Mouse (Mus musculus) gastrocnemius, postnatal 36 days (tissue): Measurements from ENCODE around the gene Dcaf10. TPM values are rescaled to one million over a fixed set of nuclear protein-coding genes. Genes with fewer than 3 reads are reported as not detected.
"Not testable (repeated sequence)": the region's sequence is repeated elsewhere in the genome, so short reads cannot be mapped to it uniquely, and the experiment has no call there.

Experiments
- DNase-seq, 2 experiments: peaks; one replicate each; pipeline ENCODE4 v3.0.0; 2022
- intact Hi-C: fragments of 180-260 bp; cut with DNase I; formaldehyde crosslinking; loops from one replicate; pipeline ENCODE4 v1.15.1; 2025
- long read RNA-seq, 2 experiments: library from polyadenylated mRNA; stranded (forward); transcript quantifications; one replicate each; pipeline ENCODE4 v2.0.0; 2021
- total RNA-seq, 2 experiments: library from RNA; stranded (reverse); gene quantifications; 2 replicates each; pipeline ENCODE4 v1.2.3; 2021

Dcaf10 gene
- total RNA-seq: 1 to 10 TPM; 8.8 to 9.0 TPM
- long read RNA-seq, experiment 1, full-length matches to known transcripts: 6 of 6 reads
- long read RNA-seq, experiment 1, partial matches to known transcripts: 0 of 6 reads
- long read RNA-seq, experiment 1, other reads (novel, unspliced or antisense): 0 of 6 reads
- long read RNA-seq, experiment 2, full-length matches to known transcripts: 7 of 12 reads
- long read RNA-seq, experiment 2, partial matches to known transcripts: 0 of 12 reads
- long read RNA-seq, experiment 2, other reads (novel, unspliced or antisense): 5 of 12 reads

DNA sequence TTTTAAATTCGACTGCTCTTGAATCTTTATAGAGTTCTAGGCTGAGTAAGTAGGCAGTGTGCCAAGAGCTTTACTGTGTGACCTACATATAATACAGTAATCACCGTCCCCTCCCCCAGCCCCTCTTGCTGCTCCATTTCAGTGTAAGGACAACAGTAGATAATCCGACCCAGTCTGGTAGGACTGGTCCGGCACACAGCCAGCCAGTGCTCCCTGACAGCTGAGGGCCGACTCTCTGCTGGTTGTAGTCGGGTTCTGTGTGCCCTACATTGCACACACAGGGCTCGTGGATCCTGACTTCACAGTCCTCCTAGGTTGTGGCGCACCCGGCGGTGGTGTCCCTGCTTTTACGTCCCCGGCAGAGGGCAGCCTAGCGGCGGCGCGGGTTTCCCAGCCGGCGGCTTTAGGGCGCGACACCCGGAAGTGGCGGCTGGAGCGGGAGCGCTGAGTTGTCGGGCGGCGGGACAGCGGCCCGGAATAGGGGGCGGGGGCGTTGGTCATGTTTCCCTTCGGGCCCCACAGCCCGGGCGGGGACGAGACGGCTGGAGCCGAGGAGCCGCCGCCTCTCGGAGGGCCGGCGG is at the start of gene Dcaf10:
Dcaf10 (plus strand) TSS at position 433 of the 581 bp plus-strand sequence.
- intact Hi-C loops: loop anchor here (5.0 kb wide), 1 partner anchor 61 kb away; no protein-coding TSS in a partner anchor
- DNase-seq: peak; percentile 92 to 93

DNA sequence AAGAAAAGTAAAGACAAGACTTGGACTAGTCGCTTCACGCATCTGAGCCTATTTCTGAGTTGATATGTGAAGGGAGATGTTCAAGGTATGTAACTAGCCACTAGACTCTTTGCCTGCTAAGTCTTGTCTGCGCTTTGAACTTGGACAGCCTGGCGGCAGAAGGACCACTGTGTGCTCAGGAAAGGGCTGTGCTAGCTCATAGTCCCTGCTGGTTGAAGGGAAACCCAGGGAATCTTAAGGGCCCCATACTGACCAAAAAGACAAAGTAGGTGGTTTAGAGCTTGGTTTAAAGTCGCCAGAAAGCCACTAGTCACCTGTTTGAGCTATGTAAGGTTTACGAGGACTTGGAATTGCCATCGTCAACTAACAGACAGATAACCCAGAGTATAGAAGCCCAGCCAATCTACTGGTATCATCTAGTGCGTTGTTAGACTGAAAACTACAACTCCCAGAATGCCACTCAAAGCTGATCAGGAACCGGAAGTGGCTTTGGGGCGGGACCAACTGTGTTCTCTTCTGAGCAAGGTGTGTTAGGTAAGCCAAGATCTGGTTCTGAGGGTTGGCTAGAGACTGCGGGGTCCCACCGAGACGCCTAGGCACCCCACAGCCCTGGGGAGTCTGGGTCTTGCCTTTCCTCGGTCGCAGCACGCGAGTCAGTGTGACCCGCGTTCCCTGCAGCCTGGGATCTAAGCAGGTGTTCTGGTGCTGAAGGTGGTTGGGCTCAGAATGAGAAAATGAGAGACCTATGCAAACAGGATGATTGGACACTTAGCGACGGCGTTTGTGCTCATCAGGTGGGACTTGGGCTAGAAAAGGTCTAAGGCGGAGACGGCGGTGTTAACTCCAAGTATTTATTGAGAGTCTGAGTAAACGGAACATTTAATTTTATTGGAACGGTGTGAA is 45.0 kb upstream of the Dcaf10 start, which contains the start of gene Trmt10b:
Trmt10b (plus strand) TSS at position 466 of the 903 bp plus-strand sequence.
- intact Hi-C loops: no loop called here
- peak; percentile 36 to 43 for DNase-seq

- intact Hi-C loops: no loop called here
These were observed 36.4 kb upstream of the Dcaf10 start for GRCm38 (mm10) chr4:45305536-45305935.

GRCm38 (mm10) chr4:45308046-45308445 is 33.9 kb upstream of the Dcaf10 start:
- intact Hi-C loops: no loop called here
- no peak for DNase-seq

More at GRCm38 (mm10) chr4:45305536-45305935, 36.4 kb upstream of the Dcaf10 start:
- no peak for DNase-seq

DNA sequence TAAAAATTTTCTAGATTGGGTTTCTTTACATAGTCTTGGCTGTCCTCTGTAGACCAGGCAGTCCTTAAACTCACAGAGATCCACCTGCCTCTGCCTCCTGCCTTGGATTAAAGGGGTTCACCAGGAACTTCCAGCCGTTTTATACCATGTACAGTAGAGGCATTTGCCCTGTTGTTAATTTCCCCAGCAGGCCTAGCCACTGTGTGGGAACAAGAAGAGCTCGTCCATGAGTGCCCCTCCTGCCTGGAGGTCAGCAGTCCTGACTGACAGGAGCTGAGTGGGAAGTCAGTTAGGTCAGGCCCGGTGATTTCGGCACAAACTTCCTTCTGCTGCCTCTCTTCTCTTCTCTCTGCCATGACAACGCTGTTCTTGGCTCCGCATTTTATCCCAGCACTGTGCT is 33.3 kb upstream of the Dcaf10 start:
- no peak for DNase-seq
- intact Hi-C loops: no loop called here

DNA sequence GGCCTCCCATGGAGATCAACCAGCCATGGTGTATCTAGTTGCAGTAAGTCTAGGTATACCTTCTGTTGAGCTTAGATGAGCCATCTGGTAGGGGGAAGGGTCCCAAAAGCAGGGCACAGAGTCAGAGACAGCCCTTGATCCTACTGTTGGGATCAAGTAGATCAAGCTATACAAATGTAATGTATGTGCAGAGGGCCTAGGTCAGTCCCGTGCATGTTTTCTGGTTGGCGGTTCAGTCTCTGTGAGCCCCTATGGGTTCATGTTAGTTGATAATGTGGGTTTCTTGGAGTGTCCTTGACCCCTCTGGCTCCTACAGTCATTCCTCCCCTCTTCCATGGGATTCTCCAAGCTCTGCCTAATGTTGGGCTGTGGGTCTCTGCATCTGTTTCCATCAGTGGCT is 30.8 kb upstream of the Dcaf10 start:
- no peak for DNase-seq
- intact Hi-C loops: no loop called here

DNA sequence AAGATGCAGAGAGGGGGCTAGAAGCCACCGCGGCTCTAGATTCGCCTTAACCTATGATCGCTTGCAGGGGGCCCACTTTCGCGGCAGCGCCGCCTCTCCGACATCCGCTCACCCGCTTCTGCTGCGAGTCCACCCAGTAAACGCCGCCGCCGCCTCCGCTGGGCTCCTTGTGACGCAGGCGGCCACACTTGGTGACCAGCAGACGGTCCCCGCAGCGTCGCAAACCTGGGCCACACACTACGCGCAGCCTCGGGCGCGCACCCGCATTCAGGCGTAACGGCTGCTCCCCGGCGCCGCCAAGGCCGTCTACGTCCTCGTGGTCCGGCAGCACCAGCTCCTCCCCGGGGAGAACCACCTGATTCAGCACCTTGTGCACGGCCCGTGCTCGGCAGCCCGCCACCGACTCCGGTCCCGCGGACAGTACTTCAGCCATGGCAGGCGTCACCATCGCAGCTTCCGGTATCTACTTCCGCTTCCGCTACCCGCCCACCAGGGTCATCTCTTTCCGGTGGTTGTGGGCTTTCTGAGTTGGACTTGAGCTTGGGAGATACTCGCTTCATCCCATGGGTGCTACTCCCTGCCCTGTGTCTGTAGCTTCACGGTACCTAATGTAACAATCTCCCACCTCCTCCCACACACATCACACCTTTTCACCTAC is 21.6 kb upstream of the Dcaf10 start:
- intact Hi-C loops: no loop called here
- peak; percentile 78 to 79 for DNase-seq

DNA sequence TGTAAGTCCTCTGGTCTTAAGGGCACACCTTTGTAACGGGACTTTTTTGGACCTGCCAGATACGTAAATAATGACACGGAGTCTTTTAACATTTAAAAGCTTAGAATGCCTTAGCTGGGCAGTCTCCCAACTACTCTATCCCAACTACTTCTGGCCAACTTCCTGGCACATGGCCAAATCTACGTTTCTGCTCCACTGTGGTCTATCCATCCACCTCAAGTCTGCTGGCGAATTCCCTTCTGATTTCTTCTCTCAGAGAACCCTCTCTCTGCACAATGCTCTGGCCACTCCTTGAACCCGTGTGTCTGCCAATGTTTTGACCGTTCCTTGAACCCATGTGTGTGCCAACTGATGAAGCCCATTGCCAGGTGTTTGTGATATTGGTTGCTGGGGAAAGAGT is 10.8 kb upstream of the Dcaf10 start:
- no peak for DNase-seq
- intact Hi-C loops: no loop called here

DNA sequence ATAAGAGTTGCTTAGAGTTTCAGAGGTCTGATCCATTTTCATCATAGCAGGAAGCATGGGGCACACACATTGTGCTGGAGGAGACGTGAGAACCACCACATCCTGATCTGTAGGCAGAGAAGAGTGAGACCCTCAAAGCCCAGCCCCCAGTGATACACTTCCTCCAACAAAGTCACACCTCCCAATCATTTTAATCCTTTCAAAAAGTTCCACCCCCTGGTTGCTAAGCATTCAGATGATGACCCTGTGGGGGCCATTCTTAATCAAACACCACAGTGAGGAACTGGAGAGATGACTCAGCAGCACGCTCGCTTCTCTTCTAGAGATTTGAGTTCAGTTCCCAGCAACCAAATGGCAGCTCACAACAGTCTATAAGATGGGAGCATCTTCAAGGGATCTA is 9.4 kb upstream of the Dcaf10 start:
- DNase-seq: no peak
- intact Hi-C loops: no loop called here

- no peak for DNase-seq
- intact Hi-C loops: loop anchor here (5.0 kb wide), 1 partner anchor 61 kb away; no protein-coding TSS in a partner anchor
These were observed 675 bp upstream of the Dcaf10 start for GRCm38 (mm10) chr4:45341226-45341625.

DNA sequence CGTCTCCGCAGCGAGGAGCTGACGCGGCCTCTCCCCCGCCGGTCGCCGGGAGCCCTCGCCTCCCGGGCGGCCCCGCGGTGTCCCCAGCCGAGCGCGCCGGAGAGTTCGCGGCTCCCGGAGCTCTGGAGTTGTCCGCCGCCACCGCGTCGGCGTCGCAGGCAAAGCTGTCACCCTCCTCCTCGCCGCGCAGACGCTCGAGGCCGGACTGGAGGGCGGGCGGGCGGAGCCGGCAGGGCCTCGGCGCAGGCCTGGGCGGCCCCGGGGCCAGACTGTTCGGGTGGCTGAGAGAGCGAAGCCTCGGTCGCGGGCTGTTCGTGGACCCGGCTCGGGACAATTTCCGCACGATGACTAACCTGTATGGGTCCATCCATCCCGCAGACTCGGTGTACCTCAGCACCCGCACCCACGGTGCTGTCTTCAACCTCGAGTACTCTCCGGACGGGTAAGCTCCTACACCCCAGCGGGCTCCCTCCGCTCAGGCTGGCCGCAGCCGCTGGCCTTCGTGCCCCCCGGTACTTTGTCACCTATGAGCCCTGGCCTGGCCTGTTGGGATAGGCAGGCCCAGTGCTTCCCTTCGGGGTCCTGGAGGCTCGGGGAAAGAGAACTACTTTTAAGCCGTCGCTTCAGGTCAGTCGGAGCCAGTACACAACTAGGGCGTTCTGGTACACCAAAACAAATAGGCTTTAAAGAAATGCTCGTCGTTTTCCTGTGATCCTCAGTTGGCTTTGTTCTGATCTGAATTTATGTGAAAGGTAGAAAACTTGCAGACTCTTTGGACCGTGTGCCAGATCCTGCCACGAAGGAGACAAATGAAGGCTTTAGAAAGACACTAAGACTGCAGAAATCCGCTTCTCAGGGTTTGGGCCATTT is 620 bp downstream of the Dcaf10 start, which contains the start of gene Exosc3:
Exosc3 (minus strand) TSS at position 447 of the 870 bp plus-strand sequence.
- peak; percentile 28 to 53 for DNase-seq
- intact Hi-C loops: loop anchor here (5.0 kb wide), 1 partner anchor 60 kb away; no protein-coding TSS in a partner anchor

- intact Hi-C loops: no loop called here
These were observed 14.8 kb downstream of the Dcaf10 start for GRCm38 (mm10) chr4:45356653-45357052.

DNA sequence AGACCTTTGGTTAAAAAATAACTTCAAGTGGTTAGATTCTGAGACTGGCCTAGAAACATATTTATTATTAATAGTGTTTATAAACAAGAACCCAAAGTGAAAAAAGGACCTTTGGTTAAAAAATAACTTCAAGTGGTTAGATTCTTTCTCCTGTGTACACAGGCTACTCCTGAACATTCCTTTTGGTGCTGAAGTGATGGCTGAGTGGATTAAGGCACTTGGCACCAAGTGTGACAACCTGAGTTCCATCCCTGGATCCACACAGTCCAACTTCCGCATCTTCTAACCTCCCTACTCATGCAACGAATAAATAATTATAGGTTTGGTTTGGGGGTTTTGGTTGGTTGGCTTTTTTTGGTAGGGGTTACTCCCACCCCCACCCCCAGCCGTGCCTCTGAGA is 29.4 kb downstream of the Dcaf10 start:
- intact Hi-C loops: no loop called here
- no peak for DNase-seq

More at GRCm38 (mm10) chr4:45356653-45357052, 14.8 kb downstream of the Dcaf10 start:
- DNase-seq: no peak

DNA sequence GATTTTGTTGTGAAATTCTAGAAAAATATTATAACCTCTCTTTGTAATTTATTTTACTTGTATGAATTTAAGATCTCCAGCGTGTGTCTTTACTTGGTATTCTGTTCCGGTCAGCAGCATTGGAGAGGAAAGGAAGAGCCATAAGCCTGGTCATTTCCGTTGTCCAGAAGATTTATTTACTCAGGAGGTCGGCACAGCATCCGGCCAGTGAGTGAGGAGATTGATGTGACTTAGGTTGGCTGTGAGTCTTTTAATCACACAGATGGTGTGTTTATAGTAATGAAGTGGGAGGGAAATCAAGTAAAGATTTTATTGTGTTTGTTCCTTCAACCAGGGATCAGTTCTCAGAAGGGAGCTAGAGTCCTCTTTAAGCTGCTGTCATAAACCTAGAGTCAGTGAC is 33.0 kb downstream of the Dcaf10 start:
- no peak for DNase-seq
- intact Hi-C loops: no loop called here

- intact Hi-C loops: no loop called here
These were observed 34.7 kb downstream of the Dcaf10 start for GRCm38 (mm10) chr4:45376573-45376972.

GRCm38 (mm10) chr4:45380903-45381580 is 39.1 kb downstream of the Dcaf10 start:
- intact Hi-C loops, DNase-seq: not testable (repeated sequence)

More at GRCm38 (mm10) chr4:45376573-45376972, 34.7 kb downstream of the Dcaf10 start:
- DNase-seq: no peak

GRCm38 (mm10) chr4:45382133-45382532 is 40.2 kb downstream of the Dcaf10 start:
- intact Hi-C loops, DNase-seq: not testable (repeated sequence)

GRCm38 (mm10) chr4:45387296-45387695 is 45.4 kb downstream of the Dcaf10 start:
- DNase-seq, intact Hi-C loops: not testable (repeated sequence)

GRCm38 (mm10) chr4:45392099-45392498 is 50.2 kb downstream of the Dcaf10 start:
- intact Hi-C loops: no loop called here

More at GRCm38 (mm10) chr4:45392099-45392498, 50.2 kb downstream of the Dcaf10 start:
- no peak for DNase-seq
